Mouse (Mus musculus): ENCODE results near the gene Creb3l4. TPM values are rescaled to one million over a fixed set of nuclear protein-coding genes. Genes with fewer than 3 reads are reported as not detected.

Creb3l4 gene
- polyA plus RNA-seq, 1 experiment = 1.3 TPM

DNA sequence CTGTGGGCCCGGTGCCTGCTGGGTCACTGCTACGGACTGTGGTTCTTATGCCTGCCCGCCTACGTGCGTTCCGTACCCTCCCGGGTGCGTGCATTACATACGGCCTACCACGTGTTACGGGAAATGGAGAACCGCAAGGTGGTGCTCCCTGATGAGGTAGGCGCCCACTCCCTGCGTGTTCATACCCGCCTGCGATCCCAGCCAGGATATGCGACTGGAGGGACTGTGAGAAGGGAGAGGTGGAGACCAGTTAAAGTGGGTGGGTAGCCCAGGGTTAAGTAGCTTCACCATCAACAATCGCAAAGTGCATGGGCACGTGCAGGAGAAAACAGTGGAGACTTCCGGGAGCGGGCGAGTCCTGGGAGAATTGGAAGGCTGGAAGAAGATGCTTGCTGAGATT, 30.5 kb upstream of the Creb3l4 start:
- Histone ChIP-seq H3K36me3 (ENCODE audit: control insufficient read depth, insufficient read depth, low read length) (peaks cover 87% of the 10 kb centered on the region), H3K27ac (ENCODE audit: control insufficient read depth, insufficient read depth, low read length) (no peak overlapping the region), H3K4me1 (replicated peaks; ENCODE audit: control insufficient read depth, insufficient read depth, low read length) (no peaks in the 10 kb centered on the region), H3K4me3 (ENCODE audit: control insufficient read depth, insufficient read depth, low read length) (no peak overlapping the region), H3K27me3 (ENCODE audit: control insufficient read depth, insufficient read depth, low read length) (no peaks in the 10 kb centered on the region)
- no peak for DNase-seq
- TF ChIP-seq POLR2A (IDR thresholded peaks at IDR 0.05; ENCODE audit: control insufficient read depth, extremely low read depth, insufficient read depth, low read length, poor library complexity) (no peak), CTCF (IDR thresholded peaks at IDR 0.05; ENCODE audit: borderline replicate concordance, control insufficient read depth, extremely low read depth, insufficient read depth, low read length, poor library complexity) (no peak)
- WGBS = 97% methylated on average over 22 of the region's 22 CpGs

DNA sequence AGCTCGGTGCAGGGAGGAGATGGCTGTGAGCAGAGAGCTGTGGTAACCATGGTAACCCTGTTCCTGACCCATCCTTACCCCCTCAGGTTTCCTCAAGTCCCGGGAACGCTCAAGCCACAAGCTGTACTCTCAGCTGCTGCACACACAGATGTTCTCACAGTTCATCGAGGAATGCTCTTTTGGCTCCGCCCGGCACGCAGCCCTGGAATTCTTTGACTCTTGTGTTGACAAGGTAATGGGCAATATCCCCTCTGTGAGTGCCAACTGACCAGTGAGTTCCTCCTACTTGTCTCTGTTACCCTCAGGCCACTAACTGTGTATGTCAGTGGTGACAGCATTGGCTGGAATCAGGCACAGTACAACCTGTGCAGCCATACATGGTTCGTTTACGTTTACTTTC, 28.9 kb upstream of the Creb3l4 start:
- 94% methylated on average over 9 of the region's 9 CpGs for WGBS
- Histone ChIP-seq H3K27me3 (ENCODE audit: control insufficient read depth, insufficient read depth, low read length) (no peaks in the 10 kb centered on the region), H3K4me3 (ENCODE audit: control insufficient read depth, insufficient read depth, low read length) (no peak overlapping the region), H3K27ac (ENCODE audit: control insufficient read depth, insufficient read depth, low read length) (no peak overlapping the region), H3K36me3 (ENCODE audit: control insufficient read depth, insufficient read depth, low read length) (peaks cover 71% of the 10 kb centered on the region), H3K4me1 (replicated peaks; ENCODE audit: control insufficient read depth, insufficient read depth, low read length) (peaks cover 9% of the 10 kb centered on the region)
- TF ChIP-seq CTCF (IDR thresholded peaks at IDR 0.05; ENCODE audit: borderline replicate concordance, control insufficient read depth, extremely low read depth, insufficient read depth, low read length, poor library complexity) = no peak
- no peak for TF ChIP-seq POLR2A (IDR thresholded peaks at IDR 0.05; ENCODE audit: control insufficient read depth, extremely low read depth, insufficient read depth, low read length, poor library complexity)
- DNase-seq = no peak

DNA sequence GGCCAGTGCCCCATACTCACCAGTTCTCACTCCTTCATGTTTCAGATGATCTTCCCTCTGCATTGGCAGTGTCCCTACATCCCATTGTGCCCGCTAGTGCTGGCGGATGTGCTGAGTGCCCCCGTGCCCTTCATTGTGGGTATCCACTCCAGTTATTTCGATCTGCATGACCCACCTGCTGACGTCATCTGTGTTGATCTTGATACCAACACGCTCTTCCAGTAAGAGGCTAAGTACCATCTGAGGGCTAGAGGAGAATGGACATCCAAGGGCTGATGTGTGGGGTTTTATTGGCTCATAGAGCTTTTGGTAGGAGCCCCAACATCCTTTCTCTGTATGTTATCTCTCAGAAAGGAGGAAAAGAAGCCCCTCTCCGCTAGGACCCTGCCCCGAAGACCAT, 27.5 kb upstream of the Creb3l4 start:
- Histone ChIP-seq H3K4me3 (ENCODE audit: control insufficient read depth, insufficient read depth, low read length) (no peak overlapping the region), H3K36me3 (ENCODE audit: control insufficient read depth, insufficient read depth, low read length) (peaks cover 57% of the 10 kb centered on the region), H3K27me3 (ENCODE audit: control insufficient read depth, insufficient read depth, low read length) (no peaks in the 10 kb centered on the region), H3K27ac (ENCODE audit: control insufficient read depth, insufficient read depth, low read length) (no peak overlapping the region), H3K4me1 (replicated peaks; ENCODE audit: control insufficient read depth, insufficient read depth, low read length) (peaks cover 10% of the 10 kb centered on the region)
- no peak for DNase-seq
- TF ChIP-seq CTCF (IDR thresholded peaks at IDR 0.05; ENCODE audit: borderline replicate concordance, control insufficient read depth, extremely low read depth, insufficient read depth, low read length, poor library complexity) (no peak), POLR2A (IDR thresholded peaks at IDR 0.05; ENCODE audit: control insufficient read depth, extremely low read depth, insufficient read depth, low read length, poor library complexity) (no peak)
- 98% methylated on average over 8 of the region's 8 CpGs for WGBS

DNA sequence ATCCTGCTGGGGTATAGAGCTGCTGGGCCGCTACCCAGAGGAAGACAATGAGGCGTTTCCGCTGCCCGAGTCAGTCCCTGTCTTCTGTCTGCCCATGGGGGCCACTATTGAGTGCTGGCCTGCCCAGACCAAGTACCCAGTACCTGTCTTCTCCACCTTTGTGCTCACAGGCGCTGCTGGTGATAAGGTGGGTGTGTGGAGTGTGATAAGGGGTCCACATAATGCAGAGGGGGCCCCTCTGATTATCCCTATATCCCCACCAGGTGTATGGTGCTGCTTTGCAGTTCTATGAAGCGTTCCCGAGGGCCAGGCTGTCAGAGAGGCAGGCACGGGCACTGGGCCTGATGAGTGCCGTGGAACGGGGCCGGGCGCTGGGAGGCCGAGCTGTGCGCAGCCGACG, 25.7 kb upstream of the Creb3l4 start:
- H3K4me1 ChIP-seq (replicated peaks; ENCODE audit: control insufficient read depth, insufficient read depth, low read length) = peaks cover 12% of the 10 kb centered on the region
- TF ChIP-seq CTCF (IDR thresholded peaks at IDR 0.05; ENCODE audit: borderline replicate concordance, control insufficient read depth, extremely low read depth, insufficient read depth, low read length, poor library complexity) = no peak
- no peak for TF ChIP-seq POLR2A (IDR thresholded peaks at IDR 0.05; ENCODE audit: control insufficient read depth, extremely low read depth, insufficient read depth, low read length, poor library complexity)
- no peak for DNase-seq
- H3K27ac ChIP-seq (ENCODE audit: control insufficient read depth, insufficient read depth, low read length) = no peak overlapping the region
- WGBS = 97% methylated on average over 16 of the region's 16 CpGs
- H3K36me3 ChIP-seq (ENCODE audit: control insufficient read depth, insufficient read depth, low read length) = peaks cover 39% of the 10 kb centered on the region
- H3K4me3 ChIP-seq (ENCODE audit: control insufficient read depth, insufficient read depth, low read length) = no peak overlapping the region
- no peaks in the 10 kb centered on the region for H3K27me3 ChIP-seq (ENCODE audit: control insufficient read depth, insufficient read depth, low read length)

DNA sequence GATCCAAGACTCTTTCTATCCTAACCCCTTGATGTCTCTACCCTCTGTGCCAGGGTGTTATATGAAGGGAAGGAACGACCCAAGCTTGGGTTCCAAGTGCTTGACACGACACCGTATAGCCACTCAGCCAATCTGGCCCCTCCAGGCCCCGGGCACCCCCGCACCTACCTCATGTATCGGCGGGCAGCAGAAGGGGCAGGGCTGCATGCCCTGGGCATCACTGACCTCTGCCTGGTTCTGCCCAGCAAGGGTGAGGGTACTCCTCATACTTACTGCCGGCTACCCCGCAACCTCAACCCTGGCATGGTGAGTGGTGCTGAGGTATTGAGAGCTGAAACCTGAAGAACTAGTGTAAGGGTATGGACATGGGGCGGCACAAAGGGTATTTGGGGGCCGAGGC, 24.9 kb upstream of the Creb3l4 start:
- WGBS = 99% methylated on average over 11 of the region's 11 CpGs
- DNase-seq = no peak
- Histone ChIP-seq H3K4me3 (ENCODE audit: control insufficient read depth, insufficient read depth, low read length) (no peak overlapping the region), H3K27ac (ENCODE audit: control insufficient read depth, insufficient read depth, low read length) (no peak overlapping the region), H3K36me3 (ENCODE audit: control insufficient read depth, insufficient read depth, low read length) (peaks cover 31% of the 10 kb centered on the region), H3K27me3 (ENCODE audit: control insufficient read depth, insufficient read depth, low read length) (no peaks in the 10 kb centered on the region), H3K4me1 (replicated peaks; ENCODE audit: control insufficient read depth, insufficient read depth, low read length) (peaks cover 12% of the 10 kb centered on the region)
- no peak for TF ChIP-seq POLR2A (IDR thresholded peaks at IDR 0.05; ENCODE audit: control insufficient read depth, extremely low read depth, insufficient read depth, low read length, poor library complexity)
- no peak for TF ChIP-seq CTCF (IDR thresholded peaks at IDR 0.05; ENCODE audit: borderline replicate concordance, control insufficient read depth, extremely low read depth, insufficient read depth, low read length, poor library complexity)

DNA sequence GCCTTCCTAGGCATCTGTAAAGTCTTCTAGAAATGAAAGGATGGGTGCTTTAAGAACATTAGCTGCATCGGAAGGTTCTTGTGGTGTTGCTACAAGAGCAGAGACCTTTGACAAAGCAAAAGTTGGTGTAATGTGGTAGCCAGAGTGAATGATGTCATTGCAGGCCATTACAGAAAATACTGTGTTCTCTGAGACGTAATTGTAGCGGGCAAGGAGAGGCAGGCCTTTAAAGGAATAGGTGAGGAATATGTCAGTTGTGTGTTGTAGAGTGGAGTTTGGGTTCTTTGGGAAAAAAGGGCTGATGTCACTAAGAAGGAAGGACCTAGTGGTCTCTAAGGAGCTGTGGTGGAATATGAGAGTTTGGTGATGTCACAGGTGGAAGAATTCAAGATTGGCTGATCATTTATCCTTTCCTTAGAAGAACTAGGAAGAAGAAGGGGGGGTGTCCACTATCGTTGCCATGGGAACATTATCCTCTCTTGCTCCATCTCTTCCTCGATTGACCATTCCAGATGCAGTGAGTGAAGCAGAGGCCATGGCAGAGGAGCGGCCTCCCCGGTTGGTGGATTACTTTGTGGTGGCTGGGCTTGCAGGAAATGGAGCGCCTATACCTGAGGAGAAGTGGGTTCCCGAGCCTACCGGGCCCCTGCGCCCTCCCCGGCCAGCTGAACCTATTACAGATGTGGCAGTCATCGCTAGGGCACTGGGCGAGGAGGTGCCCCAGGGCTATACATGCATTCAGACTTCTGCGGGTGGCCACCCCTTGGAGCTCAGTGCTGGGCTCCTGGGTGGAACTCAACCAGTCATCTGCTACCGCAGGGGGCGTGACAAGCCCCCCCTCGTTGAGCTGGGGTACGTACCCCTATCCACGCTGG, 23.8 kb upstream of the Creb3l4 start:
- Histone ChIP-seq H3K4me1 (replicated peaks; ENCODE audit: control insufficient read depth, insufficient read depth, low read length) (peaks cover 12% of the 10 kb centered on the region), H3K27me3 (ENCODE audit: control insufficient read depth, insufficient read depth, low read length) (no peaks in the 10 kb centered on the region), H3K4me3 (ENCODE audit: control insufficient read depth, insufficient read depth, low read length) (peak overlapping the region; percentile 6; the same call in 1 of the 2 replicates), H3K27ac (ENCODE audit: control insufficient read depth, insufficient read depth, low read length) (no peak overlapping the region; the same call in 1 of the 2 replicates), H3K36me3 (ENCODE audit: control insufficient read depth, insufficient read depth, low read length) (peaks cover 21% of the 10 kb centered on the region)
- DNase-seq = peak; percentile 40
- TF ChIP-seq POLR2A (IDR thresholded peaks at IDR 0.05; ENCODE audit: control insufficient read depth, extremely low read depth, insufficient read depth, low read length, poor library complexity) (no peak), CTCF (IDR thresholded peaks at IDR 0.05; ENCODE audit: borderline replicate concordance, control insufficient read depth, extremely low read depth, insufficient read depth, low read length, poor library complexity) (no peak)
- 54% methylated on average over 20 of the region's 20 CpGs for WGBS

Measured in thymus, adult 2 months (tissue).